Mouse (Mus musculus) mouse embryonic stem cell (cell line): Measurements from ENCODE around the gene Dtnb.

Source experiments
- in situ Hi-C, 2 experiments: fragments of 300-500 bp; cut with MboI; formaldehyde crosslinking; loops; 1 replicate in 1 of 2; 3 replicates in 1 of 2; pipeline ENCODE4 v1.14.3; 2019 to 2020; ENCODE audit warnings: low sequenced_read_pairs in 2 of 2, low pct_unique_long_range_greater_than_20kb in 1 of 2, mixed read lengths in 1 of 2; ENCODE audit not compliant: unreplicated experiment in 1 of 2

The Dtnb gene

DNA sequence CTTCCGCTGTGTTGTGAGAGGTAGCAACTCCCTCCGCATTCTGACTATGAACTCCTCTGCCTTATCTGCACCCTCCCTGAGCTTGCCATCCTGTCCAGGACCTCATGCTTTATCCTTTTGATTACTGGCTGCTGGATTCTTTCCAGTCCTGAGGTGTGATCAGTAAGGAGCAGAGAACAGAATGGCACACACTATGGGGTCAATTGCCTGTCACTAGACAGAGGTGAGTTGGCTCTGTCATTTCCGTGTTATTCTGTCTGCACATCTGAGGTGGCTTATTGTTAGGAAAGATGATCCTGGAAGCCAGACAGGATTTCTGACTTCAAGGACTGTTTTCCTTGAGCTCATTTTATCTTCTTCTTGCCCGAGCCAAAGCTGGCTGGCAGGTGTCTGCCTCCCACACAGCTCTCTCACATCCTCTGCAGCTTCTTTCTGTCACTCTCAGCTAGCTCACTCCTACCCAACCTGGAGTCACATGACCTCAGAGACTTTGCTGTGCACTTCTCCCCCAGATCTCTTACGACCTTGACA, 3.7 kb upstream of the Dtnb start:
- in situ Hi-C loops, result no loop called here

DNA sequence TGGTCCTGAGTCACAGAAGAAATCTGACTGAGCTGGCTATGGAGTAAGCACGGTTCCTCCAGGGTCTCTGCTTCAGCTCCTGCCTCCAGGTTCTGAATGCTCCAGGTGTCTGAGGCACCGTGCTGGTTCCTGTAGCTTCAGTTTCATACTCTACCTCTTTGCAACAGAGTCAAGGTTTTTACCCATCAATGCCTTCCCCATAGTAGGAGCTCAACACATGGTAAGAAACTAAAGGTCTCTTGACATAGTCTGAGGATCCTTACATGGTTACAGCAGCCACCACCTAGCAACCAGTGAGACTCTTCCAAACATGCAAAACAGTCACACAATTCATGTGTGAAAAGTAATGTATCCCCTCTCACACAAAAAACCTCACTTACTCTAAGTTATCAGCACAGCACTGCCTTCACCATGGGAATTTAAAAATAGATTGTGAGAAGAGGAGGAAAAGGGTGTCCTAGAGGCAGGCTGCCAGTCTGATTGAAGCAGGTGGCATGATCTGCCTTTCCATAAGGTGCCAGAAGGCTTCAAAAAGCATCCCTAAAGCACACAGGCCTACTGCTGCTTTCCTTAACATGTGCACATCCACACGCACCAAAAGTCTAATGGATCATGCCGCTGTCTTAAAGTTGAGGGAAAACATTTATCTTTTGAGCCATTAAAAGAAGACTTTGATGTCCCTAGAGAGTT, 1.3 kb upstream of the Dtnb start:
- in situ Hi-C loops, result no loop called here

DNA sequence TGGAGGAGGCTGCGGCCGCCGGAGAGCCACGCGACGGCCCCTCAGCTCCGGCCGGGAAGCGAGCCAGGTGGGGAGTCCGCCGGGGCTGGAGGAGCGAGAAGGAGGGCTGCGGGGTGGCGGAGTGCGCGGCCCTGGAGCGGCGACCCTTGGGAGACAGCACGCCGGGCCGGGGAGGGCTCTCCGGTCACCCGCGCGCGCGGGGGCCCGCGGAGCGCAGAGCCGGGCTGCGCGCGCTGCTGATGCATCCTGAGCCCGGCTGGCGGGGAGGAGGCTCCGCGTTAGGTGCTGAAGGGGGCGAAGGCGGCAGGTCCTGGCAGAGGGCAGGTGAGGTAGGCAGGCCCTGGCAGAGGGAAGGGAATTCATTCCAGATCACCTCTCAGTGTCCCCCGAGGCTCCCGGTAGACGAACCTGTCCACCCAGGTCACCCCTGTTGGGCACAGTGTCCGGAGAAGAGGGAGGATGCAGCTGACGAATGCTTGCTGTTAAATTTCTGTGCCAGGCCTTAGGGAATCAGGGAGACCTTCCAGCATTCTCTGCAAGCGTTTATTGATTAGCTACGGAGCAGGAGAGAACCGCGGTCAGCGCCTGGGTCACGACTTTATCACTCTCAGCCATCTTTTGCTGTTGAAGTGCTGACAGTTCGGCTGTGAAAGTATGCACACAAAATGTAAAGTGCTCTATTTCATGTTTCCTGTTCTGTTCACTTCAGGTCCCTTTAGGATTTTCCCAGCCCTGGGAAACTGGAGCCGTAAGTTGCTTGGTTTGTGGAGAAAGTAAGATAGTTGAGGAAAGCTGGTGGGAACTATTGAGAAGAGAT, 608 bp downstream of the Dtnb start:
- in situ Hi-C loops, result no loop called here

DNA sequence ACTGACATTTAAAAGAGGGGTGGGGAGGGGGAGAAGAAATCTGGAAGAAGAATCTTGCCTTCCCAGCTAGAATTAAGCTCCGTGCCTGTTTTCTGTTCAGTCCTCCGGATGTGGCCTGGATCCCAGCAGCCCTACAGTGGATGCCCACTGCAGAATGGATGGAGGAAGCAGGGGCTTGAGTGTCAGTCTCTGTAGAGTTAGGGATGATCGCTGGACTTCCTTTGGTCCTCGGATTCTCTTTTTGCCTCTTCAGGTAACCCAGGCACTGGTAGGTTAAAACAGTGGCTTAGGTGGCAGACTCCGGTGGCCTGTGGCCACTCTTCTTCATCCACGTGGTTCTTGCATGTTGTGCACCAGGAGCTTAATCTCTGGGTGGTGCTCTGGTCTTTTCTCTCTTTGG, 1.2 kb downstream of the Dtnb start:
- in situ Hi-C loops, result no loop called here

DNA sequence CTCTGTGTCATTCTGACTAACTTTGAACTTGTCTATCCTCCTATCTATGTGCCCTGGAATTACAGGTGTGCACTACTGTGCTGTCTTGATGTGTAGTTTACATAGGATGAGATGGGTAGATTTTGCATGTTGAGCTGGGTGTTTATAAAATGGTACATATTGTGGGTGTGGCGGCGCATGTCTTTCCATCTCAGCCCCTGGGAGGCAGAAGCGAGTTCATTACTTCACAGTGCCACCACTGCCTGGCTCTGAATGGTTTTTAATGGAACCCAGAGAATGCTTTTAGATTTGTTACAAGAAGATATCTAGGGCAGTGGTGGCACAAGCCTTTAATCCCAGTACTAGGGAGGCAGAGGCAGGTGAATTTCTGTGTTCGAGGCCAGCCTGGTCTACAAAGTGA, 2.5 kb downstream of the Dtnb start:
- in situ Hi-C loops, result no loop called here

DNA sequence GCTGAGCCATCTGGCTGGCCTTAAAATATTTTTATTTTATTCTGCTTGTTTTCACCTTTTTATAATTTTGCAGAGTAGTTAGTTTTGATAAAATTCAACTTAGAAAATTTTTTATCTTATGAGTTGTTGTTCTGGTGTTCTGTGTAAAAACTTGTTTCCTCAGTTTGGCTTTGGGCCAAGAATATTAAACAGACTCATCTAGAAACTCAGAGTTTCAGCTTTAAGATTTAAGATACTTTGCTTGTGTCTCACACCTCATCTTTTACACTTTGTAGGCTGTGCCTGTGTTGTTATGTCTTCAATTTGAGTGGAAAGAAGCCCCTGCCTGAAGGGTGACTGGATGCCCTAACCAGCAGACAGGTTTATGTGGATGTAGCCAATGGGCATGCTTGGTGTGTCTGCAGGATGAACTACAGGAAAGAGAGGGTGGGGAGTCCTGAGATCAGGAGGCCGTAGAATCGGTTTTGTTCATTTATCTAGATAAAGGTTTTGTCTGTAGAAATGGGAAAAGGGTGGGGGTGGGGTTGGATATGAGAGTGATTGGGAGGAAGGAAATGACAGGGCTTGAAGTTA, 7.9 kb downstream of the Dtnb start:
- in situ Hi-C loops, result no loop called here

DNA sequence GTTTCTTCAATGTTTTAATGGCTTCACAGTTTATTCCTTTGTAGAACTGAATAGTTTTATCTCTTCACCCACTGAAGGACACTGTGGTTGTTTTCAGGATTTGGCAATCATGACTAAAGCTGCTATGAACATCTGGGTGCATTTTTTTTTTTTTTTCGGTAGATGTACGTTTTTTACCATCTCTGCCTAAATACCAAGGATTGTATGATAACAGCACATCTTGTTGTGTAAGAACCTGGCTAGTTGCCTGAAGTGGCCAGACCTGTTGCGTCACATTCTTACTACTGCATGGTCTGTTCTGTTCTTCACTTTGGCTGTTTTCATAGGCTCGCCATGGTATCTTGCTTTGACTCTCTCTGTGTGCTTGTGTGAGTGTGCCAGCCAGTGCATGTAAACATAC, 10.4 kb downstream of the Dtnb start:
- in situ Hi-C loops, result no loop called here

DNA sequence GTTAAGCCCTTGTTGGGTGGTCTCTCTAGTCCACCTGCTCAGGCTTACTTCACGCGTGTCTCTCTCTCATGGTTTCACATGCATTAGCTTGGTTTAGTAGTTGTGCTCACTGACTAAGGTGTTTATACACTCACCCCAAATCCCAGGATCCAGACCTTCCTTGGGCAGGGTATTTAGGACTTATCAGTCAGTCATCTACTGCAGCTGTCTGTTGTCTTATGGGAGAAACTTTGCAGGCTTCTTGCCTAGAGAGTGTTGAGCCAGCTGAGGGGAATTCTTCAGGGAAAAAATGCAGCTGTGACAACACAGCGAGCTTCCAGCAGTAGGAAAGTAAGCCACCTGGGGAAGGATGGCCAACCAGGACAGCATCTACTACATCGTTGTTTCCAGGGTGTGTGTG, 13.3 kb downstream of the Dtnb start:
- in situ Hi-C loops, result no loop called here

DNA sequence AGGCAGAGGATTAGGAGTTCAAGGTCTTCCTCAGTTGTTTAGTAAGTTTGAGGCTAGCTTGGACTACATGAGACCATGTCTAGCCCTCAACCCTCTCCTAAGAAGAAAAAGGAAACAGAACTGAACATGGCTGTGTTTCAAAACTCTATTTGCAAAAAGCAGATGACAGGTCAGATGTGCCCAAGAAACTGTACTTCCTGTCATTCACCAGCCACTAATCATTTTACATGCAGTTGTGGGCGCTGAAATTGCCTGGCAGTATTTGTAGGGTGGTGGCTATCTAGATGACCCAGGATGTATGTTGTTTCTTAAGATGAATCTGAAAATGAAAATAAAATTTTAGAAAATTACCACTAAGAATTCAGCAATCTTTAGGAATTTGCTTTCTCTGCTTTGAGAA, 14.8 kb downstream of the Dtnb start:
- in situ Hi-C loops, result no loop called here

DNA sequence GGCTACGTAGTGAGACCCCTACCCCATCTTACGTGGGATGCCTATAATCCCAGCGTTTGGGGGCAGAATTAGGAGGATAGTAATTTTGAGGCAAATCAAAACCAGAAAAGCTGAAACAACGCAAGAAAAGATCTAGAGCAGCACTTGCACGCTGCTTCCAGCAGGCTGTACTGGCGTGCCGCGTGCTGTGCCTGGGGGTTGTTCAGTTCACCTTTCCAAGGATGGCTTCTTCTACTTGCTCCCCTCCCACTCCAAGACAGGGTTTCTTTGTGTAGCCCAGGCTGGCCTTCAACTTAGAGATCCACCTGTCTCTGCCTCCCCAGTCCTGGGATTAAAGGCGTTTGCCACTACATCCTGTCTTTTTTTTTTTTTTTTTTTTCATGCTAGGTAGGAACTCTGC, 17.9 kb downstream of the Dtnb start:
- in situ Hi-C loops, result no loop called here

DNA sequence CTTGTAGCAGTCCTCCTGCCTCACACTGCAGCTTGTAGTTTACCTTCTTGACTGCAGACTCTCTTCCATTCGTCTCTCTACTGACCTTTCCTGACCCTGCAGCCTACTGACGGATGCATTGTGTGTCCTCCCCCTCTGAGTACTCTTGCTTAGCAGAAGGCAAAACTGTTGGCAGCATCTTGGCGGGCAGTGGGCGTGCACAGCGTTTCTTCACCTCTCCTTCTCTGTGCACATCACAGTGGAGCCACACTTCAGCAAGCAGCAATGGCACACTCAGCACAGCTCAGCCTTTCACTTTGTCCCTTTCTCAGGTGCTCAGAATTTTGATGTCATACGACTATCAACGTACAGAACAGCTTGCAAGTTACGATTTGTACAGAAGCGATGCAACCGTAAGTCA, 19.4 kb downstream of the Dtnb start:
- in situ Hi-C loops, result no loop called here

DNA sequence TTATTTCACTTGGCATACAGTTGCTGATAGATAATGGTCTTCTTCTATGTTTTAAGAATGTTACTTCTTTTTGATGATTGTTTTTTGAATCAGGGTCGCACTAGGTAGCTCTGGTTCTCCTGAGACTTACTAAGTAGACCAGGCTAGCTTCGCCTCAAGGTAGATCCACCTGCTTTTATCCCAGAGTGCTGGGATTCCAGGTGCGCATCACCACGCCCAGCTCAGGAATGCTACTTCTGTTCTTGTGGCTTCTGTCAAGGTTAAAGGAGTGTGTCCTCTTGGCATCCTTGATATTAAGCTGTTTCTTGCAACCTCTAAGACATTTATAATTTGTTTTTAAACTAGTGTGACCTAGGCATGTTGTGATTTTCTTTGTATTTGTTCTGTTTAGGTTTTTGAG, 30.6 kb downstream of the Dtnb start:
- in situ Hi-C loops, result no loop called here

DNA sequence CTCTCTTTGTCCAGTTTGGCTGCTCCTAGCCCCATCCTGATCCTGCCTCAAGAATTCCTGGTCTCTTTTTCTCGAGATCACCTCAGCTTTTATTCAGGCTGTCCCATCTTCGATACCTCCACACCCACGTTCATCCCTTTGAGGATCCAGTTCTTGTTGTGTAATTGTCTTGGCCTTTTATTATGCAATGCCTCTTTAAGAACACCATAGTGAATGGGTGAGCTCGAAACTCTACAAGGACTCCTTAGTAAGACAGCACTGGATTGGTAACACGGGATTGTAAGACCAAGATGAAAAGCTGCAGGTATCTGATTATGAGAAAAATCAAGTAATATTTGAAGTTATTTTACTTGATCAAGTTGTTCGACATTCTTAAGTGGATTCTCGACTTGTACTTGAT, 34.0 kb downstream of the Dtnb start:
- in situ Hi-C loops, result no loop called here

DNA sequence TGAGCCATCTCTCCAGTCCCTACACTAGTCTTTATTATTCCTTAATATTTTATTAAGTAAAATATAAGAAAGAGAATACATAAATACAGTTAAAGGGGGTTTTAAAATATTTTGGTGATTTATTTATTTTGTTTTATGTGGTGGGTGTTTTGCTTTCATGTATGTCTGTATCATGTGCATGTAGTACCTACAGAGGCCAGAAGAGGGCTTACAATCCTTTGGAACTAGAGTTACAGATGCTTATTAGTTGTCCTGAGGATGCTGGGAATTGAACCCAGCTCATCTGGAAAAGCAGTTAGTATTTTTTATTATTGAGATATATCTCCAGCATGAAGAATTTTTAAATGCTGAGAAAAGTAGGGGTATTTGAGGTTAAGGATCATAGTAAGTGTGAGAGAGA, 37.6 kb downstream of the Dtnb start:
- in situ Hi-C loops, result no loop called here

DNA sequence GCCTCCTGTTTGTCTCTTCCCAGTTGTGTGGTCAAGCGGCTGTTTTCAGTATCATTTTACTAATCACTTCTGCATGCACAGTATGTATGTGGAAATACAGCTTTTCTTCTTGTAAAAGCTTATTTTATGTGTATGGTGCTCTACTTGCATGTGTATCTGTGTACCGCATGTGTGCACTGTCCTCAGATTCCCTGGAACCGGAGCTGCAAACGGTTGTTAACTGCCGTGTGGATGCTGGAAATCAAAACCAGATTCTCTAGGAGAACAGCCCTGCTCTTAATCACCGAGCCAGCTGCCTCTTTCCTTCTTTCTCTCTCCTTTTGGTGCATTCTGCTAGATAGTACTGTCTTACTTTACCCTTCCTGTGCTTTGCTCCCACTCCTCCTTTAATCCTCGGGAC, 39.7 kb downstream of the Dtnb start:
- in situ Hi-C loops, result no loop called here

DNA sequence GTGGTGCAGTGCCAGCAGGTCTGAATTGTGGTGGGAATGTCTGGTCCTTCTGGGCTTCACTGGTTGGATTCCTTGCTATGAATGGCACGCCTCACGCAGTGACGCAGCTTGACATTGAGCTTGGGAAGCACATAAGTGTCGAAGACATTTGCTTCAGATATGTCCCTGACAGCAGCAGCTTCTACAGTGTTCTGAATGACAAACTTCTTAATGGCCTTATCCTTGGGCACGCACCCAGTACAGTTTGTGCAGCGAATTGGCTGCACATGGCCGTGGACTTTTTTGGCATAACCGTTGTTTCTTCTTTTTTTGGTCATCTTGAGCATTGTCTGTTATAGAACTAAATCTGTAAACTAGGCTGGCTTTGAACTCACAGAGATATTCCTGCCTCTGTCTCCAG, 42.9 kb downstream of the Dtnb start:
- in situ Hi-C loops, result no loop called here

DNA sequence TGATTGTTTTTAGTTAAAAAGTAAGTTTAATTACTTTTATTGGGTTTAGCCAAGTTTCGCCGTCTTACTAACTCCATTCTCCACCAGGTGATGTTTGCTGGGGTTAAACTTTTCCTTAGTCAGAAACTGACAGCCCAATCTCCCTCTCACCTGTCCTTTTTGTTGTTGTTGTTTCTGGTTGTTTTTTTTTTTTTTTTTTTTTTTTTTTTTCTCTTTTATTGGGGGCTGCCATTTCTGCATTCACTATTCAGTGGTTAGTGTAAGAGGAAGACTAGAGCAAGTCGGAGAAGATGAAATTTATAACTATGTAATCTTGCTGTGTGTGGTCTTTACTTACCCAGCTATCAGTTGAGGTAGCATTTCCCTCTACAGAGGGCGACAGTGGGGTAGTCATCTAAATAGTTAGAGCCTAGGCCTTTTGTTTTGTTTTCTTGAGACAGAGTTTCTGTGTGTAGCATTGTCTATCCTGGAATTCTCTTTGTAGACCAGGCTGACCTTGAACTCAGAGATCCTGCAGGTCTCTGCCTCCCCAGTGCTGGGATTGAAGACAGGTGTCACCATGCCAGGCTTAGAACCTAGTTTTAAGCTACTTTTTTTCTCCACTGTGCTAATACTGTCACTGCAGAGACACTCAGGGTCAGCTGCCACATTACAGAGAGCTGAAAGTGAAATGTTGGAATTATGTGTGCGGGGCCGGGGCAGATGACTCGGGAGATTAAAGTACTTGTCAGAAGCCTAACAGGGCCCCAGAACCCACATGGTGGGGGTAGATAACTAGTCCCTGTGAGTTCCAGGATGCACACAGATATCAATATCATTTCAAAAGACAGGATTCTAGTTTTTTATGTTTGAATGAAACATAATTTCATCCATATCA, 46.2 kb downstream of the Dtnb start:
- in situ Hi-C loops, result no loop called here

DNA sequence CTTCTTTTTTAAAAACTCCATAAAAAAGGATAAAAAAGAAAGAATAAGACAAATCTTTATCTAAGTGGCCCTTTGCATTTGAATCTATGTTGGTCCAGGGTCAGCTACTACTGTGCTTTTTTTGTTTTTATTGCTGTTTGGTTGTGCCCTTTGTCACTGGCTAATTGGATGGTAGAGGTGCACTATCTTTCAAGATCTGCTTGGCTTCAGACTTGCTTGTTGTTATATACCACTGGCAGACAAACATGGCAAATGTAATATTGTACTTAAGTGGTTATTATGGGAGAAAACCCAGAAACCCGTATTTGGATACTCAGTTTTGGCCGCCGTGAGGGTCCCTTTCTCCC, 46.8 kb downstream of the Dtnb start:
- in situ Hi-C loops, result no loop called here

DNA sequence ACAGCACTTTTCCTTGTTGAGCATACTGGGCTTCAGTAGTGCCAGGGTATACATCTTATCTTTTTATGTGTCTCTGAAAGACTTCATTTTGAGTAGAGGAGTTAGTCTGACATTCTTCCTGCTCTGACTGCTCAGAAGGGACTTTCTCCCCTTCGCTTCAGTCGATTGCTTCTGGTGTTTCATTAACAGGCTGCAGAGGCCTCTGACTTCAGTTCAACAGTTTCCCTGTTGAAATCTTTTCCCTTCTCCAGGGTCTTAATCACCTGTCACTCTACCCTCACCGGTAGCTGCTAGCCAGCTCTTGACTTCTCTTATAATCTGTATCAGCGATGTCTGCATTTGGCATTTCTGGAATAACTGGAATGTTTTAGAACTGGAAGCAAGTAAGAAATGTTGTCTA, 54.7 kb downstream of the Dtnb start:
- in situ Hi-C loops, result no loop called here
